Mouse (Mus musculus): Measurements from ENCODE around the gene Cdkn2b.

GRCm38 (mm10) chr4:89350391-89350790, 39.6 kb upstream of the Cdkn2b start:
- TF ChIP-seq CTCF (IDR thresholded peaks at IDR 0.05; ENCODE audit: control insufficient read depth, insufficient read depth, insufficient replicate concordance, low read depth, low read length), result no peak
- no peak for TF ChIP-seq POLR2A (IDR thresholded peaks at IDR 0.05; ENCODE audit: control insufficient read depth, low read depth, low read length)
